Mouse (Mus musculus): ENCODE results near the gene Ttc32.

The Ttc32 gene

DNA sequence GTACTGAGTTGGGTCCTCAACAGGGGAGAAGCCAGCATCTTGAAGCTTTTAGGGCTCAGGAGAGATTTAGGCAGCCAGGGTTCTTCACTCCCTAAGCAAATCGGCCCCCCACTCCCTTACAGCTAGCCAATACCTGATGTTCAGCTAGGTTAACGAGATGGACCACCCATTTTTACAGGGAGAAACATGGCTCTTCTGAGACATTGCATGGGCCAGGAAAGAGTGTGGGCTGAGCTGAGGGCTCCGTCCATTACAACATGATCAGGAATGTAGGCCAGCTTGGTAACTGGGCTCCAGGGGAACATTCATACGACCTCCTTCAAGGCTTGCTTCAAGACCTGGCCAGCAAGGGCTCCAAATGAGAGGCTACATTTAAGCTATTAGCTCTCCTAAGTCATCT, 16.9 kb downstream of the Ttc32 start:
- DNase-seq (ENCODE audit: low read depth): no peak

DNA sequence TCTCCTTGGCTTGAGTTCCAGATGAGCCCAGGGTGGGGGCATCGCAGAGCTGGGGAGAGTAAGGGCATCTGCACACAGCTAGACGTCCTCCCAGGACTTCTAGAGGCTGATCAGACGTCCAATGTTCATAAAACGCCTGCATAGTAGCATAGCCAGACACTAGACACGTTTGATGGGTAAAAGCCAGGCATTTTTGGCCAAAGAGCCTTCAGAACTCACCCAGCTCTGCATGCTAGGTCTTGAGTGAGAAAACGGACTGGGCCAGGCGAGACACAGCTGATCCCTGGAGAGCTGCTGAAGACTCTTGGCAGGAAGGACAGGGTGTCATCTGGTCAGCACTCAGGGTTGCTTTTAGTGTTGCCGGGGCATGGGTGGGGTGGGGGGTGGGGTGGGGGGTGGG, 18.3 kb downstream of the Ttc32 start:
- DNase-seq (ENCODE audit: low read depth): no peak

DNA sequence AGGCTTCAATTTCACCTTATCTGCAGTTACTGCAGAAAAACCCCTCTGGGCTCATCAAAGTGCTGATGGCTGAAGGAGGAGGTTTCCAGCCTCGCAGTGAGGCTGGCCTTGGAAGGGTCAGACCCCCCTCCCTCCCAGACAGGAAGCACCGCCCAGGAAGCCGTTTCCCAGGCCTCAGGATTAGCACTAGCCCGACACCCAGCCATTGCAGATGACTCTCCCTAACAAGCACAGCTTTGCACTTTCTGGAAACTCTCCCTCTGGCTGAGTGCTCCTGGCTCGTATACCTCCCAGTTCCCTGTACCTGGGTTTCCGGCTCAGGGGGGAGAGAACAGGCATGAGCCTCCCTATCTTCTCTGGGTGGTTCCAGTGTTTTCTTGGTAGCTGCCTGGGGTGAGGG, 21.0 kb downstream of the Ttc32 start:
- no peak for DNase-seq (ENCODE audit: low read depth)

DNA sequence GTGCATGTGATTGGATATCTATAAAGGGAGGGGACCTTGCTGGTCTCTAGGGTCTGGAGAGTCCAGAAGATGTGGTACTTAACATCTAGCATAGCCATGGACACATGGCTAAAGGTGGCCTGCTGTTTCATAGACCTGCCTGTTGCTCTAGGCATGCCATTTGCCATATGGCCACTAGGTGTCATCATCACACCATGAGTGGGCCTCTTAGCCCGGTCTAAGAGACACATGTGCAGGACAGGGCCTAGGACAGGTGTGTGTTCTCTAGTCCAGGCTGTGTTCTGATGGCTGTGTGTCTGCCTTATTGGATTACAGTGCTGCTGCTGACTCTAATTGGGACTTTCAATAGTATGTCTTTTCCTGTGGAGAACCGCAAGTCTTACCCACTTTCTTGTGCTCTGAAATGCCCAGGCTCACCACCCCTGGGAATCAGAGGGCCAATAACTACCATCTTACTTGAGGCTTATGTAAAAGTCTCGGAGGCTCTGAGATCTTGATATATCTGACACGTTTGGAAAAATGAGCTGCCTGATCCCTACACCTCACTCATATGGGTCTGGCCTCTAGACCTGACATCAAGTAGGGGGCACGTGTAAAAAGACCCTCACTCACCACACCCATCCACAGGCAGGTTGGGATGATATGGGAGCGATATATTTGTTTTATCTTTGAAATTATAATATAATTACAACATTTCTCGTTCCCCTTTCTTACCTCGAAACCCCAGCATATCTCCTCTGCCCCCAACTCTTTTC, 22.5 kb downstream of the Ttc32 start:
- DNase-seq (ENCODE audit: low read depth): peak; percentile 79

DNA sequence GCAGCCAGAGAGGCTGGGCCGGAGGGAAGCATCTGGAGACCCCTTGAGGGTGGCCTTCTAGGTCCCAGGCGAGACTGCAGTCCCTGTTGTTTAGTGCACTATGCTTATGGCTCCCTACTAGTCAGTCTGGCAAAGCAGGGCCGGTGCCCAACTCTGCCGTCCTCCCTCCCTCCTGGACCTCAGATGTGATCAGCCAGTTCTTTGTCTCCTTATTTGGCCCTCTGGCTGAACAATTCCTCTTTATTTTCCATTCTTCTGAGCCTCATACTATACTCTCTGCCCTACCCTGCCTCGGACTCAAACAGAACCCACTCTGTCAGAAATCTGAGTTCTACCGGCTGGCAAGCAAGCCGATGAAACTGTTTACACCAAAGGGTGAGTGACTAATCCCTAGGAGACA, 23.5 kb downstream of the Ttc32 start:
- DNase-seq (ENCODE audit: low read depth): no peak

DNA sequence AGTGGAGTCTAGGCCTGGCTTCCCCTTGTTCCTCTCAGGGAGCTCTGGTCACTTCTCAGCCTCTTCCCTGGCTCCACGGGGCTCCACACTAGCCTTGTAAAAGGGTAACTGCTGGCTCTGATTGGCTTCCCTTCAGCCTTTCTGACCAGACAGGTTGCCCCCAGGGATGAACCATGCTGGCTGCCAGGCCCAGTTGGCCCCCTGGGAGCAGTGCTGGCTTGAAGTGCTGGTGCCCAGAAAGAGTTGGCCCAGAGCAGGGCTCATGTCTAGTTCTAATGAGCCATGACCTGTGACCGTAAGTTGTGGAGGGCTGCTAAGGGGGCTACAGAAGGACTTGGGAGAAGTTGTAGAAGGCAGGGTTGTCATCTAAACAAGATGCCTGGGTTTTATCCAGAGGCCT, 24.2 kb downstream of the Ttc32 start:
- DNase-seq (ENCODE audit: low read depth): no peak

DNA sequence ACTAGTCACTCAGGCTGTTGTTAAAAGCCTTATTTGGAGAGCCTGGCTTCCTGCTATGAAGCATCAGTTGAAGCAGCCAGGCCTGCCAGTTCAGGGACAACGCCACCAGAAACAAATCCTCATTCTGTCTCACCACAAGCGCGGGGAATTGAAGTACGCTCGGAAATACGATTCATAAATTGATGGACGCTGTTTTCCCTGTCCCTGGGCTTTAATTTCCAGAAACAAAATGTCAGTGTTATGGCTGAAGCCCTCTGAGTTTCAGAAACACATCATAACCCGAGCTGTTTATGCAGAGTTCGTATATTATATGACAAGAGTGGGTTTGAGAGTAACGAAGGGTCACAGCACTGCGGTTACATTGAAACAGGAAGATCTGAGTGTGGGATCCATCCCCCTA, 25.5 kb downstream of the Ttc32 start:
- DNase-seq (ENCODE audit: low read depth): no peak

DNA sequence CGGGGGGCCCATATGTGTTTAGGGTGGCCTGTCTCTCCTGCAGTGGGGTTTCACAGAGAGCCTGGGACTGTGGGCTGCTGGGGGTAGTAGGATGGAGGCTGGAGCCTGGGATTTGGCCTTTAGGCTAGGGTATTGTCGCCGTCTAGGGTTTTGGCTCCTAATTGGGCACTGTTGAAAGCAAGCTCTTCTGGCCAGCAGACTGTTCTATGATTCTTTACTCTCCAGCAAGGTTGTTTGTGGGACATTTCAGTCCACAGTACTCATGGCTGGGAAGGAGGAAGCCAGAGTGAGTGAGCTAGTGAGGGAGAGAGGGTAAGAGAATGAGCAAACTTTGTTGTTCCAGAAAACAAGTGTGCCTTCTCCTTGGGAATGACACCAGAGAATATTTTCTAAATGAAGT, 29.7 kb downstream of the Ttc32 start:
- no peak for DNase-seq (ENCODE audit: low read depth)

DNA sequence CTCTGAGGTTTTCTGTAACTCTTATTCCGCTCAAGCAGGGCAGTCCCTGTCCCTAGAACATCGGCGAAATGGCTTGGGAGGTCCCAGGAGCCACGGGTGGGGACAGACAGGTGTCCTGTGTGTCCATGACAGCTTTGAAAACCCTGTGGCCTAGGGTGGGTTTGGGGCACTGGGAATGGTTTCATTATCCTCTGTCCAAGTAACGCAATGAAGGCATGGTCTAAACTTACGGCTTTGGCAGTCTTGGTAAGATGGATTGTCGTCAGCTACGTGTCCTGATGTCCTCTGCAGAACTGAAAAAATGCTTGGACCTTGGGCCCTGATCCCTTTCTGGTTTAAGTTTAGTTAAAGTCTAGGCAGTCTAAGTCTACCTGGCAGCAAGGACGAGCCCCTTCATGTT, 30.2 kb downstream of the Ttc32 start:
- DNase-seq (ENCODE audit: low read depth): no peak

DNA sequence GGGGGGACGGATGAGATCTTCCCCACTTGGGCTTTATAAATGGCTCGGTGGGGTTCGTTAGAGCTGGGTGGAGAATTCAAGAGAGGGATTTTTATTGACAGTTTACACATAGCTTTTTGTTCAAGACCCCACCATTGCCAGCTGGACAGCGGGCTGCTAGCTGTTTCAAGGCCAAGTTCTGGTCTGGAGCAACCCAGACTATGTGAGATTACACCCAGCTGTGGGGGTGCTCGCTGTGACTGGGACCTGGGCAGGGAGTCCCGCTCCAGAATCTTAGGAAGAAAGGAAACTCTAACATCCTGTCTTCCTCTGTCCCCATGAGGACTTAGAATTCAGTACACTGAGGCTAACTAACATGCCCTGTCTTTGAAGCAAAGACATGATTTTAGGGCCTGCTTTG, 33.8 kb downstream of the Ttc32 start:
- no peak for DNase-seq (ENCODE audit: low read depth)

DNA sequence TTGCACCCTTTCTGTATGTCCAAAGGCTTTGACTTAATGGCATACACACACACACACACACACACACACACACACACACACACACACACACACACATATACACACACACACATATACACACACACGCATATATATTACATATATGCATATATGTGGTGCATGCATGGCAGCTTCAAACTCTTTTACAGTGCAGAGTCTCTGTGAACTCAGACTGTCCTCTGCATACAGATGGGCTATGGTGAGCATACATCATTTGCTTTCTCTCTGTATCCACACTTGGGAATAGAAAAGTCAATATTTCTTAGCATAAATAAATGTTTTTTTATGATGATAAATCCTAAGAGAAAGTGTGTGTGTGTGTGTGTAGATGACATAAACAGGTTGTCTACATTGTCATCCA, 41.3 kb downstream of the Ttc32 start:
- no peak for DNase-seq (ENCODE audit: low read depth)

DNA sequence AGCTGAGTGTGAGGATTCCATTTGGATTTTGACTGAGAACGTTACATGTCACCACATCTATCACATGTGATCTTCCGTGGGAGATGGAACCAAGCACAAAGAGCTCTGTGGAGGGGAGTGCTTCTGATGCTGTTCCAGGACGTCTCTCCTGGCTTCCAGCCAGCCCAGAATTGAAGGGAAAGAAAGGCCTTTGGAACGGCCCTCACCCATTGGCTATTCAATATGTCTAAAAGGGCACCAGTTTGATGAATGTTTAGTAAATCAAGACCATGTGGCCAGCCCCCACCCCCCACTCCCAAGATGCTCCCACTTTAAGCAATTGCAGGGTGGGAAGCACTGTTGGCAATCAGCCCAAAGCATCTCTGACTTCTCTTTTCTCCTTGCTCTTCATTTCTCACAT, 41.7 kb downstream of the Ttc32 start:
- DNase-seq (ENCODE audit: low read depth): no peak

DNA sequence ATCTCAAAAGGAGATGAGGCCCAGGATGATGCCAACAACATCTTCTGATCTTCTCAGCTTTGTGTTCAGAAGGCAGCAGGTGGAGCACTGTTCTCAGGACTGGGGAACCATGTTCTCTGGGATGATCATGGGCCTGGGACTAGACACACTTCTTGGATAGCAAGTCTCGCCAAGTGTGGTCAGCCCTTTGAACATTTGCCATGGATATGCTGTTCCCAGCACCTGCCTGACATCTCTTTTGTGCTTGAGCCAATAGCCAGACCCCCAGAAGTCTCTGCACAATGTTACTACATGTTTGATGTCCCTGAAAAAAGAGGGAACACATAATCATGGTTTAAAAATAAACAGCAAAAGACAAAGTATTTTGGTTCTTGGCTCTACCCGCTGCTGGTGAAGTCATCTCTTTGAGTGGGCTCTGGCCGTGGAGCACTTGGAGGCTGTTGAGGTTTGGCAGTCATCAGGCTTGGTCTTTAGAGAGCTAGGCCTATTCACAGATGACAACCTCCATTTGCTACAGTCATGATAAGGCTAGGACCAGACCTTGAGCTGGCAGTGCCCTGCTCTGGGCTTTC, 47.8 kb downstream of the Ttc32 start:
- DNase-seq (ENCODE audit: low read depth): no peak

DNA sequence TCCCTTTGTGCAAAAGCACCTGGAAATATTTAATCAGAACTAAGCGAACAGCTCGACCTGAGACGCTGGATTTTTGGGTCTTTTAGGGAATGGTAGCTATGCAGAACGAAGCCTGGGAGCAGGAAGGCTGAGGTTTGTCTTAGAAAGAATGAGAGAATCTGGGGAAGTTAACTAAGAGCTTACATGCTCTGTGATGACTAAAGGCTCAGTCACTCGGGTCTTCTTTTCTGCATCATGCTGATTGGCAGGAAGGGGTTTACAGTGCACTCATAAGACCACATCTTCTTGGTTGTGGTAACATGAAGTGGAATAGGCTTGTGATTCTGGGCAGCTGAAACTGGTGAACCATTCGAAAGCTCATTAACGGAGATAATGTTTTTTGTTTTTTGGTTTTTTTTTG, 60.4 kb downstream of the Ttc32 start:
- DNase-seq (ENCODE audit: low read depth): no peak
